Mouse (Mus musculus) c-Kit-negative CD71-positive TER-119-positive erythroid progenitor cells, embryonic 14.5 days (primary cell): ENCODE results near the gene Otub2.

Source experiments
- DNase-seq: peaks from one replicate; pipeline ENCODE4 v3.0.0-alpha.2; 2013; ENCODE audit warnings: low read depth, low spot score

The Otub2 gene

GRCm38 (mm10) chr12:103371711-103372110 is 16.8 kb upstream of the Otub2 start:
- peak; percentile 54 for DNase-seq

- DNase-seq: no peak
Observed at GRCm38 (mm10) chr12:103373530-103374236, 14.8 kb upstream of the Otub2 start.

- DNase-seq: no peak
Observed at GRCm38 (mm10) chr12:103376124-103376523, 12.4 kb upstream of the Otub2 start.

- DNase-seq: no peak
Observed at GRCm38 (mm10) chr12:103376774-103377173, 11.7 kb upstream of the Otub2 start.

- no peak for DNase-seq
Observed at GRCm38 (mm10) chr12:103380226-103380625, 8.3 kb upstream of the Otub2 start.

GRCm38 (mm10) chr12:103389348-103389727 is 856 bp downstream of the Otub2 start:
- peak; percentile 70 for DNase-seq

DNA sequence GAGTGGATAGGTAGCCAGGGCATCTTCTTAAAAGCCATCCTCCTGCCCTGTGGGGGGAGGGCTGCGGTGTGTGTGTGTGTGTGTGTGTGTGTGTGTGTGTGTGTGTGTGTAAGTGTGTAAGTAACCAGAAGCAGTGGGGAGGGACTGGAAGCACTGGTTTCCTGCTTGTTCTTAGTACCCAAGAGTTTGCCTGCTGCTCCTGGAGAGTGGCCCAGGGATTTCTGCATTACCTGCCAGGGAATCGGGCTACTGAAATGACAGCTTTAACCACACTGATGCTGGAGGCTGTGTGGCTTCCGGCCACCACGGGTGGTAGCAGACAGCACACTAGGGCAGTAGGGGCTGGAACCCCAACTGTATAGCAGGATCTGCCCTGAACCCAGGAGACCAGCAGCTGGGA is 1.5 kb downstream of the Otub2 start:
- DNase-seq: no peak

- DNase-seq: no peak
Observed at GRCm38 (mm10) chr12:103391098-103391497, 2.6 kb downstream of the Otub2 start.

DNA sequence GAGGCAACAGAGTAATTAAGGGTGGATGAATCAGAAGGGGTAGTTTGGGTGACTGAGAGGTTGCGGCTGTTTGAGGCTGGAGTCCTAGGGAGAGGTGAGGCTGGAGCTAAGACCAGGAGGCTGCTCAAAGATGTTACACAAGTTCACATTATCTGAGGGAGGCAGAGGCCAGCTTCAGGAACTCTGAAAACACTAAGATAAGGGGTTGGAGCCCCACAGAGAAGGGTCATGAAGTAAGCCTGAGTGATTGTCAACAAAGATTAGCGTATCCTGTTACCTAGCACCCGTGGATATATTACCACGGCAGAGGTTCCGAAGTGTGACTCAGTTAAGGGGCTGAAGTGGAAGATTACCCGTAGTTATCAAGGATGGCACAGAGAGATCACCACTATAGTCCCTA is 5.0 kb downstream of the Otub2 start:
- DNase-seq: peak; percentile 74

GRCm38 (mm10) chr12:103395486-103396275 is 7.2 kb downstream of the Otub2 start:
- no peak for DNase-seq

DNA sequence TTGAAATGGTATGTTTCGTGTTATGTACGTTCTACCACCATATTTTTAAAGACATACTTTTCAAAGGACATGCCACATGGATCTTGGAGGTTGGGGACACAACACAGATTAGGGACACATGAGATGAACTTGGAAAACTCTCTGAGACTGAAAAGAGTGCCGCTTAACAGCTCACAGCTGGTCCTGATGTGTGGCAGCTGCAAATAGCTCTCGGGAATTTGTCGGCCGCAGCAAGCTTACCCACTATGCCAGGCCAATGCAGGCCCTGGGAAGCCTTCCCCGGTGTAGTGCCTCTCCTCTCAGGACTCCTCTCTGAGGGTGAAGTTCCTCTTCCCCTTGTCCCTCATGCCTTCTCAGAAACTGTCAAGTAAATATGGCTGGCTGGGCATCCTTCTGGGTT is 8.3 kb downstream of the Otub2 start:
- no peak for DNase-seq

GRCm38 (mm10) chr12:103404131-103404530 is 15.6 kb downstream of the Otub2 start:
- DNase-seq: no peak

DNA sequence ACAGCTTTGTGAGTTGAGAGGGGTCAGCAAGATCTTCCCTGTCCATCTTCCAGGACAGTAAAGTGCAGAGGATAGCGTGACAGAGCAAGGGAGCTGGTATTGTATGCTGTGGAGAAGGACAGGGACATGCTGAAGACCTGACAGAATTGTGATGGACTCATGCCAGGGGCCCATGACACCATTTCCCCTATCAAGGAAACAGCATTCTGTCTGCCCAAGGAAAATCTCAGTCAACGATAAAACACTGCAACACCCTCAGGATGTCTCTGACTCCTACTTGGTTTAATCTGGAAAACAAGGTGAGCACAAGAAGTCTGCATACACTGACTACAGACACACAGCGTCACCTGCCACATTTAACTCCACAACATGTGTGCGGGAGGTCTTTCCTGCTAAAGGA is 19.2 kb downstream of the Otub2 start, which contains the start of gene 9330161L09Rik:
Gene 9330161L09Rik, minus strand, starts transcription at position 101 of the 400 bp plus-strand sequence.
- DNase-seq: no peak

DNA sequence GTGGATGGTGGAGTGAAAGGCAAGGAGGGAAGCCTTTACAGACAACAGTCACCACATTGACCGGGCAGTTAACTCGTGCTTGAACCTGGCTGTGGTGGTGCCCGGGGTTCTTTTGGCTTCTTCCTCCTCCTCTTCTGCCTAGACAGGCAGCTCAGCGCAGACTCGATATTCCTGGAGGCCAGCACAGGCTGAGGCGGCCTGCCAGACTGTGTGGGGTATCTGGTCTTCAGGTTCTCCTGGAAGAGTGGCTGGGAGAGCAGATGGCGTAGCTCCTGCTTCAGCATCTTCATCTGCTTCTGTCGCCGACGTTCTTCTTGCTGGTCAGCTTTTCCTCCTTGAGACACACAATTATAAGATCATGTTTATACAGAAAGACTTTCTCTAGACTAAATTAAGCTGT is 19.7 kb downstream of the Otub2 start:
- no peak for DNase-seq

DNA sequence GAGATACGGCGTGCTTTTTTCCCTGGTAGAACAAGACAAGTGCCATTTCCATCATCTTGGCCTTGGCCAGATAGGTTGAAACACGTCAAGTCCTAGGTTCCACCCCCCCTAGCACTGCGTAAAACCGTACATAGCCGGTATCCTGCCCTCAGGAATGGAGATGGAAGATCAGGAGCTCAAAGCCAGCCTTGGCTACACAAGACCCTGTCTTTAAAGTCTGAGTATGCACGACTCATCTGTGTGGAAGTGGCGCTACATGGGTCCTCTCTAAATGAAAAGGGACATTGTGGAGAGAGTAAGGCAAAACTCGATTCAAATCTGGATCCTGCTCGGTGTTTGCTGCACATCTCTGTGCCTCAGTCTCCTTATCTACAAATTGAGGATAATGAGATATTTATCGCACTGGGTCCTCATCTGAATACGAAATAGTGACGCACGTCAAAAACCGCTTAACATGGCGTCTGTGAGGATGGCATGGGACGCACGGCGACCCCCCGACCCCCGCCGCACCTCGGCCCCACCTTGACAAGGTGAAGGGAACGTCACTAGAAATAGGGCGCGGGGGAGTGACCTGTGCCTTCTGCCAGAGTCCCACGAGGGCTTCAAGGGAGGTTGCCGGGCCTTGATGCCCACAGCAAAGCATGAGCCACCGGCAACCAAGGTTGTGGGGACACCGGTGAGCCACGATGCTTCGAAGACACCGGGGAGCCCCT is 36.7 kb downstream of the Otub2 start:
- no peak for DNase-seq

DNA sequence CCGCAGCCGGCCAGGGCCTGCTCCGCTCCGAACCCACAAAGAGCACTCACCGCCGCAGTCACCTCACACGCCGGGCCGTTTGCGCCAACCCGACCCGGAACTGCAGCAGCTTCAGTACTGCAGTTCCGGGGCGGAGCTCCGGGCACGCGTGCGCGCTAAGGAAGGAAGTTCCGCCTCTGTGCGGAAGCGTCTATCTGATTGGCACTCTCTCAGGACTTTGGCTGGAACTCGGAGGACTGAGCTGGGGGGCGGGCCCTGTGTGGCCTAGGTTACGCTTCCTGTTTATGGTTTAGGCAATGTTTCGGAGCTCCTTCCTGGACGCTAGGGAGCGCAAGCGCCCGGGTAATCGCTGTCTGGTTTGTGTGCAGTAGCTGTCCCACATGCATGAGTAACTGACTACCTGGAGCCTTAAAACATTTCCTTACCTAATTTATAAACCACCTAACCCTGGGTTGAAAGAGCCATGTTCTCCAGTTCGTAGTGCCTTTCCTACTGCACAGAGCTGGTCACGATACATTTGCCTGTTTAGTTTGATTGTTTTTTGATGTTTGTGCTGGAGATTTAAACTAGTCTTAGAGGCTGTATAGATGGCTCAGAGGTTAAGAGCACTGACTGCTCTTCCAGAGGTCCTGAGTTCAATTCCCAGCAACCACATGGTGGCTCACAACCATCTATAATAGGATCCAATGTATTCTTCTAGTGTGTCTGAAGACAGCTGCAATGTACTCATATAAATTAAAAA is 37.4 kb downstream of the Otub2 start, which contains the start of gene Ddx24:
Gene Ddx24, minus strand, starts transcription at position 102 of the 742 bp plus-strand sequence.
- peak; percentile 96 for DNase-seq

- DNase-seq: no peak
Observed at GRCm38 (mm10) chr12:103426710-103427109, 38.2 kb downstream of the Otub2 start.

DNA sequence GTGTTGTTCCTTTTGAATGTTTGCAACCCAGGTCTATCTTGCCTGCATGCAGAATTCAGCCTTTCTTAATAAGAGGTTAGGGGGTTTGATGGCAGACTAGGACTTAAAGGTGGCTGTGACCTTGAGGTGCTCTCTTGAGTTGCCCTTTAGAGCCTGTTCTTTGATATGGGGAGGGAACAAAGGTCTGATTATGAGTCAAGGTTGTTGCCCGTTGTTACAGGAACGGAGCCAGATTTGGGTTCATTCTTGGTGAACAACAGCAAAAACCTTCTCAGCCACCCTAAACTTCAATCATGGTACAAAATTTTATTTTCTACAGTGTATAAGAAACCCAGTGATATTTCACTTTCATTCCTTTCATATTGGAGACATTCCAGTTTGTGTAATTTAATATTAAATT is 44.9 kb downstream of the Otub2 start:
- no peak for DNase-seq

GRCm38 (mm10) chr12:103433986-103434731 is 45.7 kb downstream of the Otub2 start, which contains the start of gene Ifi27:
Gene Ifi27 (plus strand): TSS chr12:103434211.
- DNase-seq: no peak

- no peak for DNase-seq
Observed at GRCm38 (mm10) chr12:103434861-103435260, 46.4 kb downstream of the Otub2 start.

DNA sequence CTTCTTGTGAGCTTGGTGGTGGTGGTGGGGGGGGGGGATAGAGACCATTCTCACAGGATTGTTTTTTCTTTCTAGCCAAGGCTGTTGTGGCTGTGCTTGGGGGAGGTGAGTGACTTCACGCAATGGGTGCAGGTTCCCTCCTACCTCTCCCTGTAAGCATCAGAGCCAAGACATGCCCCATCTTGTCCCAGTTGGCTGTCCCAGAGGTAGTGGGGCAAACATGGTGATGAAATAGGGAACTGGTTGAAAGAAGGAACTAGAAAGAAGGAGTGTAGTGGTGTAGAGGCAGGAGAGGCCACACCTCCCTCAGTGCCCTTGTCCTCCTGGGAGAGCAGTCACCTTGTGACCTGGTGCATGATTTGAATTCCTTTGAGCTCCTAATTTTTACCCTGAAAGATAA is 49.1 kb downstream of the Otub2 start:
- DNase-seq: no peak
